ENCODE assay signal across 8 mouse cellular contexts in the genomic region with DNA sequence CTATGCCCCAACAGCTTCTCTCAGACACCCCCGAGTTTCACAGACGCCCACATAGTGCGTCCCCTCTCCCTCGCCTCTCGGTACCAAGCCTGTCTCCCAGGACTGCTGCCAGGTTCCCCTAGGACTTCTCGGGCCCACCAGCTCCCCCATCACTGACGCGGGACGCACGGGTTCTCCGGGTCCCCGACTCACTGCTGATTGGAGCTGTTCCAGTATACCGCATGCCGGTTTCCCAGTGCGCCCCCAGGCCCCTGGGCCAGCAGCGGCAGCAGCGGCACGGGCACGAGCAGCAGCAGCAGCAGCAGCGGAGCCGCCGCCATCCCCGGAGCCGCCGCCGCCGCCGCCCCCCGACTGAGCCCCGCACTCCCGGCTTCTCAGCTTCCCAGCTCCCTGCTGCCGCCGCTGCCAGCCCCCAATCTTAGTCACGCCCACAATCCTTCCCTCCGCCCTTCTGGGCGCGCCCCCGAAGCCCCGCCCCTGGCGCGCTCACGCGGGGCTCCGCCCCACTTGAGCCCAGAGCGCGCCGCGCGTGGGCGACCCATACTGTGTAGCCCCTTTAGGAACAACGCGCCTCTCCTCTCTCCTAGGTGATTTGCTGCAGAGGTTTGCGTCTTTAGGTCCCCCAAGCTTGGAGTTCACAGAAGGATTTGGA. TPM values are rescaled to one million over a fixed set of nuclear protein-coding genes. Genes with fewer than 3 reads are reported as not detected.
A peak's percentile ranks its signal among the peaks of the same experiment; 100 is the strongest.
DNase-seq lines count a peak whose midpoint lies in the region; TF ChIP-seq lines count a peak whose summit lies in the region.

A gene (minus strand): TSS at position 452 of the 652 bp plus-strand sequence.

- no peak for TF ChIP-seq POLR2A in cerebellum, adult 2 months (IDR thresholded peaks at IDR 0.05; ENCODE audit: borderline replicate concordance, insufficient read depth, low read length)

- intact Hi-C loops in left cerebral cortex, postnatal 25 days (cut with DNase I): loop anchor here (5.0 kb wide), 1 partner anchor 640 kb away; a partner anchor contains a TSS

- WGBS in cerebellum, adult 2 months: 2% methylated on average over 52 of the region's 53 CpGs
- WGBS in midbrain, embryonic 10.5 days: 1% methylated on average over 50 of the region's 53 CpGs

- no peaks in the 10 kb centered on the region for H3K36me3 ChIP-seq in midbrain, embryonic 10.5 days

- H3K4me3 ChIP-seq in cerebellum, adult 2 months (replicated peaks; ENCODE audit: insufficient read depth, low read depth, low read length): peak within 1 kb of the TSS; percentile 50
- peak within 1 kb of the TSS; percentile 66 for H3K4me3 ChIP-seq in midbrain, embryonic 10.5 days

- peak; percentile 58 to 60 for DNase-seq in cerebellum, adult 2 months
- DNase-seq in cerebellum, adult 11 months: no peak
- DNase-seq in embryo, embryonic 11.5 days (ENCODE audit: low read depth, low spot score): peak; percentile 78
- DNase-seq in heart, adult 11 months: peak; percentile 96
- DNase-seq in kidney, adult 11 months: peak; percentile 58
- peak; percentile 88 to 93 for DNase-seq in left cerebral cortex, postnatal 25 days (ENCODE audit: low spot score in 2 of 2)
- peak; percentile 79 for DNase-seq in midbrain, embryonic 10.5 days (ENCODE audit: low spot score)
- peak; percentile 46 to 68 for DNase-seq in spleen, postnatal 4 days (ENCODE audit: low spot score in 2 of 2)

- no peak within 1 kb of the TSS for H3K27ac ChIP-seq in cerebellum, adult 2 months (ENCODE audit: insufficient read depth, low read length)
- peak within 1 kb of the TSS; percentile 81 for H3K27ac ChIP-seq in midbrain, embryonic 10.5 days (replicated peaks)

- H3K4me1 ChIP-seq in cerebellum, adult 2 months (ENCODE audit: control insufficient read depth, insufficient read depth, low read length): peaks cover 9% of the 10 kb centered on the region; the same call in 1 of the 2 replicates
- peaks cover 59% of the 10 kb centered on the region for H3K4me1 ChIP-seq in midbrain, embryonic 10.5 days

- H3K27me3 ChIP-seq in cerebellum, adult 2 months (ENCODE audit: control insufficient read depth, insufficient read depth, low read length): peaks cover 6% of the 10 kb centered on the region; the same call in 1 of the 2 replicates
- H3K27me3 ChIP-seq in midbrain, embryonic 10.5 days (ENCODE audit: low read depth, poor library complexity, severe bottlenecking): peaks cover 99% of the 10 kb centered on the region

- TF ChIP-seq CTCF in cerebellum, adult 2 months (IDR thresholded peaks at IDR 0.05; ENCODE audit: borderline replicate concordance, insufficient read depth, low read depth, low read length): no peak

- H3K9me3 ChIP-seq in midbrain, embryonic 10.5 days (replicated peaks): no peaks in the 10 kb centered on the region

RNA-seq across cellular contexts. Expression of the gene that starts here (rescaled TPM):
- polyA plus RNA-seq in cerebellum, adult 2 months (2012; rRNA removed): 31.9 and 37.0 TPM in 2 replicates
- 10 to 100 TPM; 51.3 to 56.8 TPM for total RNA-seq in left cerebral cortex, postnatal 25 days (2021)
- polyA plus RNA-seq in midbrain, embryonic 10.5 days (2016; fragmentation: Nextera tagmentation; extraction: Ambion mirVana): 3.9 and 7.0 TPM in 2 replicates
